Mouse (Mus musculus) ES-Bruce4 (cell line): Measurements from ENCODE around the gene Srgap3. TPM values are rescaled to one million over a fixed set of nuclear protein-coding genes. Genes with fewer than 3 reads are reported as not detected.
A peak's percentile ranks its signal among the peaks of the same experiment; 100 is the strongest.

Experiments used
- H3K27ac ChIP-seq: 2 replicates; pipeline ENCODE4 v1.5.1; 2012; ENCODE audit warnings: low read length, inconsistent platforms; ENCODE audit not compliant: insufficient read depth
- H3K27me3 ChIP-seq: 2 replicates; pipeline ENCODE4 v1.6.1; 2012; ENCODE audit warnings: mild to moderate bottlenecking, low read length, inconsistent platforms; ENCODE audit not compliant: control insufficient read depth, poor library complexity, insufficient read depth, severe bottlenecking
- H3K36me3 ChIP-seq: 2 replicates; pipeline ENCODE4 v1.6.1; 2012; ENCODE audit warnings: inconsistent platforms, mild to moderate bottlenecking, low read length, moderate library complexity; ENCODE audit not compliant: control insufficient read depth, poor library complexity, insufficient read depth, severe bottlenecking
- H3K4me1 ChIP-seq: one replicate; pipeline ENCODE4 v1.8.1; 2011; ENCODE audit warnings: low read length; ENCODE audit not compliant: control insufficient read depth, insufficient read depth
- H3K4me3 ChIP-seq: 2 replicates; pipeline ENCODE4 v1.5.1; 2011; ENCODE audit warnings: low read depth, mild to moderate bottlenecking, low read length
- H3K9ac ChIP-seq: 2 replicates; pipeline ENCODE4 v1.6.1; 2012; ENCODE audit warnings: low read depth, mild to moderate bottlenecking, inconsistent platforms; ENCODE audit not compliant: poor library complexity, severe bottlenecking
- H3K9me3 ChIP-seq: replicated peaks from 2 replicates; pipeline ENCODE4 v1.6.1; 2012; ENCODE audit warnings: mild to moderate bottlenecking, low read length, inconsistent platforms; ENCODE audit not compliant: control insufficient read depth, poor library complexity, insufficient read depth, severe bottlenecking
- CTCF ChIP-seq: IDR thresholded peaks from one replicate; pipeline ENCODE4 v1.8.1; 2011; ENCODE audit warnings: low read depth, low read length
- EP300 ChIP-seq: IDR thresholded peaks from 2 replicates; pipeline ENCODE4 v1.6.1; 2011; ENCODE audit warnings: low read depth, low read length; ENCODE audit not compliant: insufficient read depth
- POLR2A ChIP-seq: IDR thresholded peaks from one replicate; pipeline ENCODE4 v1.8.1; 2011; ENCODE audit warnings: low read length; ENCODE audit not compliant: insufficient read depth
- polyA plus RNA-seq: library from polyadenylated mRNA; stranded (reverse); fragments of >200 nt; gene quantifications from 2 replicates; pipeline ENCODE4 v1.2.4, GENCODE M21; 2011; ENCODE audit warnings: low read depth; ENCODE audit not compliant: missing spikeins, insufficient read depth, insufficient read length

Srgap3 gene
- polyA plus RNA-seq, 1 experiment, result 7.0 TPM

GRCm38 (mm10) chr6:112731386-112731785 lies 215.7 kb downstream of the Srgap3 start:
- no peaks in the 10 kb centered on the region for H3K27me3 ChIP-seq
- H3K9me3 ChIP-seq, result no peaks in the 10 kb centered on the region
- H3K4me3 ChIP-seq, result no peak overlapping the region
- TF ChIP-seq POLR2A (no peak), CTCF (no peak), EP300 (no peak)
- peaks cover 6% of the 10 kb centered on the region for H3K4me1 ChIP-seq
- H3K36me3 ChIP-seq, result no peaks in the 10 kb centered on the region
- H3K27ac ChIP-seq, result no peak overlapping the region
- H3K9ac ChIP-seq, result no peak overlapping the region

GRCm38 (mm10) chr6:112728760-112729422 lies 218.2 kb downstream of the Srgap3 start:
- Histone ChIP-seq H3K27ac (no peak overlapping the region), H3K4me1 (peaks cover 6% of the 10 kb centered on the region), H3K36me3 (no peaks in the 10 kb centered on the region), H3K9ac (no peak overlapping the region), H3K9me3 (no peaks in the 10 kb centered on the region), H3K27me3 (no peaks in the 10 kb centered on the region), H3K4me3 (no peak overlapping the region)
- TF ChIP-seq POLR2A (no peak), EP300 (peak; percentile 69; the same call in 1 of the 2 replicates)

DNA sequence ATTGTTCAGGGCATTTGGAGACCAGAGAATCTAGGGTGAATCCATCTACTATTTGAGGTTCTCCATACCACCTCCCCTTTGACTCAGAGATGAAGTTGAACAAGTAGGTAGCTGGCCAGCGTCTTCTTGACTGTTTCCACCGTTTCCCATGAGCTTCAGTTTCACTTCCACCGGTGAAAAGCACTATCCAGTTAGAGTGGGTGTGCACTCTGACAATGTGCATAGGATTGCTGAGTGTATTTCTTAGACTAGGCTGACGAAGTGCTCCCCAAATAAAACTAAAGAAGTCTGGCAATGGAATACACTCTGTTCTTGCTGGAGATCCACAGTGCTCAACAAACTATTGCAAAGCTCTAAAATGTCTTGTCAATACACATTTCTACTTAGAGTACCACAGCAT lies 221.6 kb downstream of the Srgap3 start:
- Histone ChIP-seq H3K36me3 (no peaks in the 10 kb centered on the region), H3K9me3 (no peaks in the 10 kb centered on the region)

GRCm38 (mm10) chr6:112720409-112721080 lies 226.5 kb downstream of the Srgap3 start:
- H3K36me3 ChIP-seq, result no peaks in the 10 kb centered on the region

More for the DNA sequence above, 221.6 kb downstream of the Srgap3 start:
- no peak for TF ChIP-seq CTCF
- TF ChIP-seq EP300, result no peak
- no peak for TF ChIP-seq POLR2A
- Histone ChIP-seq H3K4me1 (peaks cover 6% of the 10 kb centered on the region), H3K27ac (no peak overlapping the region), H3K9ac (no peak overlapping the region), H3K4me3 (no peak overlapping the region), H3K27me3 (no peaks in the 10 kb centered on the region)

DNA sequence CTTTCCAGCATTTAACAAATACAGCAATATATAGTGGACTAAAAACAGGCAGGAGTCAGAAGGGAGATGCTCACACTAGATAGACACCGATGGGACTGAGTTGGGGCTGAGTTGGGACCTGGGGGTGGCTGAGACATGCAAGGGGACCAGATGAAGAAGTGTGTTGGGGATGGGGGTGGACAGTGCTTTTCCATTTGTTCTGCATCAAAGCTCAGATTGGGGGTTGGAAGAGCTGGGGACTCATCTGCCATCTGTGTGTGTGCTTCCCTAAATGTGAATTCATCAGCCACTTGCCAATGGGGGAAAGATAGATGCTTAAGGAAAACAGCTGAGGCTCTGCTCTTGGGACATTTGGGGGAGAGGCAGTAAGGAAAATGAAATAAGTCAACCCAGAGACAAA lies 227.1 kb downstream of the Srgap3 start:
- Histone ChIP-seq H3K27me3 (no peaks in the 10 kb centered on the region), H3K4me3 (no peak overlapping the region), H3K4me1 (peaks cover 1% of the 10 kb centered on the region), H3K27ac (no peak overlapping the region), H3K9me3 (no peaks in the 10 kb centered on the region), H3K9ac (no peak overlapping the region), H3K36me3 (no peaks in the 10 kb centered on the region)
- no peak for TF ChIP-seq POLR2A
- no peak for TF ChIP-seq CTCF
- TF ChIP-seq EP300, result no peak

More at GRCm38 (mm10) chr6:112720409-112721080, 226.5 kb downstream of the Srgap3 start:
- no peak overlapping the region for H3K9ac ChIP-seq
- no peak overlapping the region for H3K4me3 ChIP-seq
- H3K4me1 ChIP-seq, result peaks cover 1% of the 10 kb centered on the region
- no peaks in the 10 kb centered on the region for H3K27me3 ChIP-seq
- H3K9me3 ChIP-seq, result no peaks in the 10 kb centered on the region
- no peak overlapping the region for H3K27ac ChIP-seq
- TF ChIP-seq EP300, result no peak
- TF ChIP-seq POLR2A, result no peak
- TF ChIP-seq CTCF, result no peak

DNA sequence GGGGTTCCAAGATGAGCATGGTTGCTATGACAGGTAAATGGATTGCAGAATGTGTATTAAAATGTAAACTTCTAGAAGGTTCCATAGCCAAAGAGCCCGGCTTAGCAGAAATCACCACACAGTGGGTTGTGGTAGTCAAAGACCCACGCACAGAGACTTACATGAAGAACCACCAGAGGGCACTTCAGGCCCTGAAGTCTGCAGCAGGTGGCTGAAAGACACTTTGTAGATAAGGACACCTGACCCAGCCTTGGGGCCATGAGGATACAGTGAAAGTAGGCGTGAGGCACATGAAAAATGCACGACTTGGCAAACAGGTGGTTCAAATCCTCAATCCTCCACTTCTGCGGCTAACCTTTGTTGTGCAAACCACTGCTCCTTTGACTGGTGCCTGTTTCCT lies 229.9 kb downstream of the Srgap3 start:
- H3K9ac ChIP-seq, result no peak overlapping the region
- H3K9me3 ChIP-seq, result peaks cover 12% of the 10 kb centered on the region
- no peak overlapping the region for H3K4me3 ChIP-seq
- TF ChIP-seq CTCF (peak; percentile 62), EP300 (no peak), POLR2A (no peak)
- H3K27ac ChIP-seq, result no peak overlapping the region
- H3K27me3 ChIP-seq, result no peaks in the 10 kb centered on the region
- H3K4me1 ChIP-seq, result peaks cover 1% of the 10 kb centered on the region
- H3K36me3 ChIP-seq, result no peaks in the 10 kb centered on the region
